Mouse (Mus musculus): ENCODE data around the gene Galnt17. TPM values are rescaled to one million over a fixed set of nuclear protein-coding genes. Genes with fewer than 3 reads are reported as not detected.

Gene Galnt17
- polyA plus RNA-seq, 1 experiment from 2014 or later = 2.0 TPM

GRCm38 (mm10) chr5:130930999-130931398 lies 377.3 kb downstream of the Galnt17 start:
- Histone ChIP-seq H3K4me1 (replicated peaks; ENCODE audit: control insufficient read depth, insufficient read depth, low read length) (no peaks in the 10 kb centered on the region), H3K9me3 (ENCODE audit: control insufficient read depth, low read length) (no peaks in the 10 kb centered on the region), H3K27me3 (ENCODE audit: control insufficient read depth, insufficient read depth, low read length) (0 out of 2 replicates have a peak, but pooled peaks cover 2% of the 10 kb centered on the region), H3K36me3 (ENCODE audit: control insufficient read depth, insufficient read depth, low read length) (no peaks in the 10 kb centered on the region), H3K27ac (ENCODE audit: low read depth, low read length) (no peak overlapping the region), H3K9ac (ENCODE audit: low read depth, low read length) (no peak overlapping the region), H3K4me3 (ENCODE audit: low read depth, low read length) (no peak overlapping the region), H3K4me2 (replicated peaks; ENCODE audit: low read depth, low read length) (no peak overlapping the region)
- no peak for ATAC-seq (ENCODE audit: low FRiP score)
- DNase-seq (ENCODE audit: low spot score) = no peak
- 83% methylated on average over 1 of the region's 1 CpGs for WGBS

DNA sequence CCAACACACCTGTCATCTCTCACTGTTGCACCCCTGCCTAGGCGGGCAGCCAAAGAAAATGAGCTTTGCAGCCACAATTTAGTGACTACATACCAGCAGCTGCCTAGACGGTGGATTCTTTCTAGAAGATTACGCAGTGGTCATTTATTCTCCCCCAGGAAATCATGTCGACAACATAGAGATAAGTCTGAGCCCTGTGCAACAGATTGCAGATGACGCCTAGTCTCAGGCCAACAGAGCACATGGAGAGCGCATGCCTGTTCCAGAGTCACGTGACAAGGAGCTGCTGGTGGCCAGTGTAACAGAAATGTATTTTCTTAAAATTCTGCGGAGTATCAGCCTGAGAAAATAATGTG lies 380.5 kb downstream of the Galnt17 start:
- Histone ChIP-seq H3K9me3 (ENCODE audit: control insufficient read depth, low read length) (no peaks in the 10 kb centered on the region), H3K36me3 (ENCODE audit: control insufficient read depth, insufficient read depth, low read length) (no peaks in the 10 kb centered on the region), H3K4me2 (replicated peaks; ENCODE audit: low read depth, low read length) (no peak overlapping the region), H3K9ac (ENCODE audit: low read depth, low read length) (no peak overlapping the region), H3K4me1 (replicated peaks; ENCODE audit: control insufficient read depth, insufficient read depth, low read length) (no peaks in the 10 kb centered on the region; the same call in 1 of the 2 replicates), H3K27me3 (ENCODE audit: control insufficient read depth, insufficient read depth, low read length) (0 out of 2 replicates have a peak, but pooled peaks cover 2% of the 10 kb centered on the region), H3K27ac (ENCODE audit: low read depth, low read length) (no peak overlapping the region), H3K4me3 (ENCODE audit: low read depth, low read length) (no peak overlapping the region)
- 89% methylated on average over 8 of the region's 8 CpGs for WGBS
- DNase-seq (ENCODE audit: low spot score) (no peak), ATAC-seq (ENCODE audit: low FRiP score) (no peak)

DNA sequence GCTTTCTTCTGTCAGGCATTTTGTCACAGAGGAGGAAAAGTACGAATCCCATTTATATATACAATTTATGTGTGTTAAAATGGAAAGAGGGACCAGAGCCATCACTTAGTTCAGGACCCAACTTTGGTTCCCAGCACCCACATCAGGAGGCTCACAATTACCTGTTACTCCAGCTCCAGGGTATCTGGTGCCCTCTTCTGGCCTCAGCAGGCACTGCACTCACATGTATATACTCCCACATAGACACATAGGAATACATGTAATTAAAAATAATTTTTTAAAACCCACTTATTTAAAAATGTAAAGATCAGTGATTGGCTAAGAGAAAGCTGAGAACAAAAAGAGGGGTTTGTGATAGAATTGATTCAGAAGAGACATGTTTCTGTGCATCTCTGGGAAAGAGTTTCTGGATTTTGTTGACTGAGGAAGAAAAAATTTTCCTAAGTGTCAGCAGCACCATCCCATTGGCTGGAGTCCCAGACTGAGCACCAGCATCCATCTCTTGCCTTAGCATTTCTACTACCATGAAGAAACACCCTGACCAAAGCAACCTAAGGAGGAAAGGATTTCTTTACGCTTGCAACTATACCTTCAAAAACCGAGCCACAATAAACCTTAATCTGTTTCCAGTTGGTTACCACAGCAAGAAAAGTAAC lies 381.0 kb downstream of the Galnt17 start:
- H3K4me1 ChIP-seq (replicated peaks; ENCODE audit: control insufficient read depth, insufficient read depth, low read length) = no peaks in the 10 kb centered on the region; the same call in 1 of the 2 replicates
- WGBS = 92% methylated on average over 3 of the region's 3 CpGs
- no peak for ATAC-seq (ENCODE audit: low FRiP score)

GRCm38 (mm10) chr5:130925681-130926080 lies 382.6 kb downstream of the Galnt17 start:
- no peaks in the 10 kb centered on the region for H3K36me3 ChIP-seq (ENCODE audit: control insufficient read depth, insufficient read depth, low read length)
- no peaks in the 10 kb centered on the region; the same call in 1 of the 2 replicates for H3K4me1 ChIP-seq (replicated peaks; ENCODE audit: control insufficient read depth, insufficient read depth, low read length)
- ATAC-seq (ENCODE audit: low FRiP score) (no peak), DNase-seq (ENCODE audit: low spot score) (no peak)
- H3K27me3 ChIP-seq (ENCODE audit: control insufficient read depth, insufficient read depth, low read length) = 0 out of 2 replicates have a peak, but pooled peaks cover 2% of the 10 kb centered on the region
- 93% methylated on average over 7 of the region's 7 CpGs for WGBS
- H3K27ac ChIP-seq (ENCODE audit: low read depth, low read length) = no peak overlapping the region
- no peaks in the 10 kb centered on the region for H3K9me3 ChIP-seq (ENCODE audit: control insufficient read depth, low read length)
- H3K9ac ChIP-seq (ENCODE audit: low read depth, low read length) = no peak overlapping the region
- H3K4me3 ChIP-seq (ENCODE audit: low read depth, low read length) = no peak overlapping the region
- H3K4me2 ChIP-seq (replicated peaks; ENCODE audit: low read depth, low read length) = no peak overlapping the region

More for the DNA sequence above, 381.0 kb downstream of the Galnt17 start:
- H3K9me3 ChIP-seq (ENCODE audit: control insufficient read depth, low read length) = no peaks in the 10 kb centered on the region
- H3K4me3 ChIP-seq (ENCODE audit: low read depth, low read length) = no peak overlapping the region
- H3K27ac ChIP-seq (ENCODE audit: low read depth, low read length) = no peak overlapping the region
- H3K9ac ChIP-seq (ENCODE audit: low read depth, low read length) = no peak overlapping the region
- no peaks in the 10 kb centered on the region for H3K36me3 ChIP-seq (ENCODE audit: control insufficient read depth, insufficient read depth, low read length)
- H3K4me2 ChIP-seq (replicated peaks; ENCODE audit: low read depth, low read length) = no peak overlapping the region
- no peak for DNase-seq (ENCODE audit: low spot score)
- H3K27me3 ChIP-seq (ENCODE audit: control insufficient read depth, insufficient read depth, low read length) = 0 out of 2 replicates have a peak, but pooled peaks cover 2% of the 10 kb centered on the region

DNA sequence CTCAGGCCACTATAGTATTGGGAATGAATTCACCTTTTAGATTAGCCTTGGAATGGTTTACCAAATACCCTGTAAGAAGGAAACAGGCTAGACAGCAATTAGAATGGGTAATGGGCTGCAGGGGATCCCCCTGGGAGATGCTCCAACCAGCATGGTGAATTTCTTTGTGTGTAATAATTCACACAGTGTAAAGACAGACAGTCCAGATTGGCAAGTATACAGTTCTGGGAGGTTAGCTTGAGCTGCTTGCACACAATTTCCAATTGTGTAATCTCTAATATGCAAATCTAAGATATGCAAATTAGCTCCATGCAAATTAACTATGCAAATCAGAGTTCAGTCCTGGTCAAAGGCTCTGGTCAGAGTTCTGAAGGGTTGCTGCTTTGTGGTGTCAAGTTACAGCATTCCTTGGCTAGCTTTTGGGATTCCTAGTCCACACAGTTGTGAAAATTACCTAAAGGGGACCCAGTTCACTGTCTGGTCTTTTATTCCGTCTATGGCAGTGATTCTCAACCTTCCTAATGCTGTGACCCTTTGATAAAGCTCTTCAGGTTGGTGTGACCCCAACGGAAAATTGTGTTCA lies 384.0 kb downstream of the Galnt17 start:
- Histone ChIP-seq H3K4me2 (replicated peaks; ENCODE audit: low read depth, low read length) (no peak overlapping the region), H3K27ac (ENCODE audit: low read depth, low read length) (no peak overlapping the region), H3K4me1 (replicated peaks; ENCODE audit: control insufficient read depth, insufficient read depth, low read length) (no peaks in the 10 kb centered on the region; the same call in 1 of the 2 replicates), H3K27me3 (ENCODE audit: control insufficient read depth, insufficient read depth, low read length) (0 out of 2 replicates have a peak, but pooled peaks cover 2% of the 10 kb centered on the region), H3K9me3 (ENCODE audit: control insufficient read depth, low read length) (no peaks in the 10 kb centered on the region), H3K9ac (ENCODE audit: low read depth, low read length) (no peak overlapping the region), H3K36me3 (ENCODE audit: control insufficient read depth, insufficient read depth, low read length) (no peaks in the 10 kb centered on the region), H3K4me3 (ENCODE audit: low read depth, low read length) (no peak overlapping the region)
- WGBS = 20% methylated on average over 2 of the region's 2 CpGs
- ATAC-seq (ENCODE audit: low FRiP score) (peak; percentile 90), DNase-seq (ENCODE audit: low spot score) (peak; percentile 38)

GRCm38 (mm10) chr5:130919969-130920368 lies 388.3 kb downstream of the Galnt17 start:
- H3K9ac ChIP-seq (ENCODE audit: low read depth, low read length) = no peak overlapping the region
- ATAC-seq (ENCODE audit: low FRiP score) = no peak
- no peak overlapping the region for H3K4me2 ChIP-seq (replicated peaks; ENCODE audit: low read depth, low read length)
- WGBS = 94% methylated on average over 7 of the region's 7 CpGs
- H3K27me3 ChIP-seq (ENCODE audit: control insufficient read depth, insufficient read depth, low read length) = no peaks in the 10 kb centered on the region
- no peaks in the 10 kb centered on the region; the same call in 1 of the 2 replicates for H3K4me1 ChIP-seq (replicated peaks; ENCODE audit: control insufficient read depth, insufficient read depth, low read length)
- no peak overlapping the region for H3K4me3 ChIP-seq (ENCODE audit: low read depth, low read length)
- H3K36me3 ChIP-seq (ENCODE audit: control insufficient read depth, insufficient read depth, low read length) = no peaks in the 10 kb centered on the region
- H3K27ac ChIP-seq (ENCODE audit: low read depth, low read length) = no peak overlapping the region
- H3K9me3 ChIP-seq (ENCODE audit: control insufficient read depth, low read length) = no peaks in the 10 kb centered on the region
- DNase-seq (ENCODE audit: low spot score) = no peak

DNA sequence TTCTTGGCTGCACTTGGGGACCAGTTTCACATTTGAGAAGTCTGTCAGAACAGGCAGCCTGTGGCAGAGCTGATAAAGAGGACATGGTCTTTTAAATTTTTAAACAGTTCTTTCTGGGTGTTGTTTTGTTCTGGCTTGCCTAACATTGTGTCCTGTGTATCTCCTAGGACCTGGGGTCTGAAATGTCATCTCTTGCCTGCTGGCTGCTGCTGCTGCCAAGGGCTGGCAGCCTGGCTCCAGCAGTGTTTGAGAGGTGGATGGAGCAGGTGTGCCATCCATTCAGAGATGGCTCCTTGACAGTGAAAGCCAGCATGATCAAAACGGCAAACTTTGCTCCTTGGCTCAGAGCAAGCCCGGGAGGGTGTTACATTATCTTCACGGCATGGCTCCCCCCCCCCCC lies 393.7 kb downstream of the Galnt17 start:
- H3K9me3 ChIP-seq (ENCODE audit: control insufficient read depth, low read length) = no peaks in the 10 kb centered on the region
- no peaks in the 10 kb centered on the region for H3K27me3 ChIP-seq (ENCODE audit: control insufficient read depth, insufficient read depth, low read length)
- WGBS = 82% methylated on average over 3 of the region's 3 CpGs
- H3K9ac ChIP-seq (ENCODE audit: low read depth, low read length) = no peak overlapping the region
- no peak overlapping the region for H3K4me2 ChIP-seq (replicated peaks; ENCODE audit: low read depth, low read length)
- ATAC-seq (ENCODE audit: low FRiP score) = no peak
- no peak overlapping the region for H3K27ac ChIP-seq (ENCODE audit: low read depth, low read length)
- H3K4me3 ChIP-seq (ENCODE audit: low read depth, low read length) = no peak overlapping the region
- H3K4me1 ChIP-seq (replicated peaks; ENCODE audit: control insufficient read depth, insufficient read depth, low read length) = no peaks in the 10 kb centered on the region
- DNase-seq (ENCODE audit: low spot score) = no peak
- no peaks in the 10 kb centered on the region for H3K36me3 ChIP-seq (ENCODE audit: control insufficient read depth, insufficient read depth, low read length)

DNA sequence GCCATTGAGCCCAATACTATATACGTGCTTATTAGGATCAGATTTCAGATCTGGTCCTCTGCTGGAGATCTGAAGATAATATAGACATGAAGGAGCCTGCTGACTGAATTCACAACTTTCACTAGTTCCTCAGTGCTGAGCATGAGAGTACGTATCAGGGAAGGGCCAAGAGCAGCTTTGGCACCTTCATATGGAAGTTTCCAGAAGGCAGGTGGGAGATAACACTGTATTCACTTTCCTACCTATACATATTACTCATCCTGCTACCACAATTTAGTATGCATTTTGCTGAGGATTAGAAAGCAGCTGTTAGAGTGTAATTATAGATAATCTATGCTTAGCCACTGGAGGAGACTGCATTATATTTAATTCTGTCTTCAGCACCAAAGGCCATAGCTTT lies 396.7 kb downstream of the Galnt17 start:
- WGBS = 83% methylated on average over 2 of the region's 2 CpGs
- Histone ChIP-seq H3K9ac (ENCODE audit: low read depth, low read length) (no peak overlapping the region), H3K36me3 (ENCODE audit: control insufficient read depth, insufficient read depth, low read length) (no peaks in the 10 kb centered on the region), H3K4me1 (replicated peaks; ENCODE audit: control insufficient read depth, insufficient read depth, low read length) (no peaks in the 10 kb centered on the region), H3K27me3 (ENCODE audit: control insufficient read depth, insufficient read depth, low read length) (no peaks in the 10 kb centered on the region), H3K27ac (ENCODE audit: low read depth, low read length) (no peak overlapping the region), H3K9me3 (ENCODE audit: control insufficient read depth, low read length) (no peaks in the 10 kb centered on the region), H3K4me3 (ENCODE audit: low read depth, low read length) (no peak overlapping the region), H3K4me2 (replicated peaks; ENCODE audit: low read depth, low read length) (no peak overlapping the region)
- DNase-seq (ENCODE audit: low spot score) (no peak), ATAC-seq (ENCODE audit: low FRiP score) (no peak)

GRCm38 (mm10) chr5:130901736-130902135 lies 406.6 kb downstream of the Galnt17 start:
- no peak for DNase-seq (ENCODE audit: low spot score)
- 87% methylated on average over 3 of the region's 3 CpGs for WGBS
- H3K4me2 ChIP-seq (replicated peaks; ENCODE audit: low read depth, low read length) = no peak overlapping the region
- H3K27ac ChIP-seq (ENCODE audit: low read depth, low read length) = no peak overlapping the region
- no peaks in the 10 kb centered on the region for H3K9me3 ChIP-seq (ENCODE audit: control insufficient read depth, low read length)
- ATAC-seq (ENCODE audit: low FRiP score) = no peak
- H3K27me3 ChIP-seq (ENCODE audit: control insufficient read depth, insufficient read depth, low read length) = no peaks in the 10 kb centered on the region
- no peak overlapping the region for H3K4me3 ChIP-seq (ENCODE audit: low read depth, low read length)
- no peaks in the 10 kb centered on the region for H3K4me1 ChIP-seq (replicated peaks; ENCODE audit: control insufficient read depth, insufficient read depth, low read length)
- no peaks in the 10 kb centered on the region for H3K36me3 ChIP-seq (ENCODE audit: control insufficient read depth, insufficient read depth, low read length)
- H3K9ac ChIP-seq (ENCODE audit: low read depth, low read length) = no peak overlapping the region
